Mouse (Mus musculus): ENCODE data around the gene Tcta. TPM values are rescaled to one million over a fixed set of nuclear protein-coding genes. Genes with fewer than 3 reads are reported as not detected.
"Not testable (repeated sequence)": the region's sequence is repeated elsewhere in the genome, so short reads cannot be mapped to it uniquely, and the experiment has no call there.

The Tcta gene
- total RNA-seq, 2 experiments from 2014 or later: 30.3 to 32.0 TPM

DNA sequence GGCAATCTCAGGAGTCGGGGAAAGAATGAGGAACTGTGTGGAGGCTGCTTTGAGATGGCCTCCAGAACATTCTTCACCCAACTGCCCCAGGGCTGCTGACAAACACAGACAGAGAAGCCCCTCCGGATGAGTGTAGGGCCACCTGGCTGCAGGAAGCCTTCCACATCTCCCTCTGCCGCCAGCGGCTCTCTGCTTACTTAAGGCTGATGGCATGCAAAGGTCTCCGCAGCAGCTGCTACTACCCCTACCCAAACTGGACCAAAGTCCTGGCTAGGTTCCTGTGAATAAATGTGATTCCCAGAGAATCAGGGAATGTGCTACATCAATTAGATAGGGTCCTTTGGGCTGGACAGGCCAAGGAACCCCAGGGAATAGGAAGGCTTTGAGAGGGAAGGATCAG is 33.3 kb downstream of the Tcta start:
- no peak for DNase-seq (ENCODE audit: low spot score in 2 of 2)

DNA sequence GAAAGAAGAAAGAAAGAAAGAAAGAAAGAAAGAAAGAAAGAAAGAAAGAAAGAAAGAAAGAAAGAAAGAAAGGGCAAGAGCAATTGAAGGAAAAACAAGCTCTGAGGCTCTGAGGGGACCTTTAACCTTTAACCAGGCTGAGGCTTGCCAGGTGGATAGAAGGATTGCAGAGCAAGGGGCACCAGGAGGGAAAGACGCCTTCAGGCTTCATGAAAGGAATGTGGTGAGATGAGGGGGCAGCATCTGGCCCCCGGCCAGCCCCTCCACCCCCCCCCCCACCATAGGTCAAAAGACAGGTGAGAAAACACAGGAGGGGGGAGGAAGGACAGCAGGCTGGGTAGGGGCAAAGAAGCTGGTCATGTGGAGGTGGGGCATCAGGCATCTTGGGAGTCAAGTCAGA is 34.0 kb downstream of the Tcta start:
- DNase-seq (ENCODE audit: low spot score in 2 of 2): no peak

GRCm38 (mm10) chr9:108268701-108269100 is 37.3 kb downstream of the Tcta start:
- not testable (repeated sequence) for DNase-seq (ENCODE audit: low spot score in 2 of 2)

DNA sequence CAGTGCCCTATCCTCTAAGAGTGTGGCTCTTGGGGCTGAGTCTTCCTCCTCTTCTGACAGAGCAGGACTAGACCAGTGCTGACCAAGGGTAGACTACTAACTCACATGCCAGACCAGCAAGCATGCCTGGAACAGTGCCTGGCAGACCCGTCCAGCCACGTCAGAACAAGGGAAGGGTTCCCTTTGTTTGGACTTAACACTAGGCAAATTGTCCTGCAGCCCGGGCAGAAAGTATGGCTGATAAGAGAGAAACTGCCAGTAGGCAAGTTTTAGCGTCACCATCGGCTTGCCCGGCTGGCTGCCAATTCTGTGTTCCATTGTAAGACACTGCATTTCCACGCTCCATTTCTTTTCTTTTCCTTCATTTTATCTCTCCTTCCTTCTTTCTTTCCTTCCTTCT is 38.3 kb downstream of the Tcta start:
- DNase-seq (ENCODE audit: low spot score in 2 of 2): no peak

DNA sequence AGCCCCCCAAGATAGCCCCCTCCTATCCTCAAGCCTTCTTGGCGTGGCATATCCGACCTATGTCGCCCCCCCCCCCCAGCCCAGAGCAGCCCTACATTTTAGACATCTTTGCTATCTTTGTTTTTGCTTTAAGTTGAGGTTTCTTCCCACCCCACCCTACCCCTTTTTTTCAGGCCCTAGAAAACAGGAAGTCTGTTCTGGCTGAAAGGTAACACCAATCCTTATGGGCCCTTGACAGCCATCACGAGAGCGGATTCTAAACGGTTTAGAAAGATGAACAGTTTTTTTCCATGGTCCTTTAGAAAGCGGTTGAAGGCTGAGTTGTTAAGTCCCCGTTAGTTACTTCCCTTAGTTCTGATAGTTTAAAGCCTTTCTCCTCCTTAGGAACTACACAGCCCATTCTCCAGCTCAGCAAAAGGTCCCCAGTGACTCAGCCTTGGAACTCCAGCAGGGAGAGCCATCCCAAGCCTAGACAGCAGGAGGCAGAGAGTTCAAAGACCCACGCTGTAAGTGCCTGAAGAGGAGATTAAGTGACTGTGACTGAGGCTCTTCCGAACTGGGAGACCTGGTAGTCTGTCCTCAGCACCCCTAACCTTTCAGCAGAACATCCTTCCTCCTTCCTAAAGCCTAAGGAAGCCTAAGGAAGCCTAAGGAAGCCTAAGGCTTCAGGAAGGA is 39.6 kb downstream of the Tcta start:
- DNase-seq (ENCODE audit: low spot score in 2 of 2): no peak

GRCm38 (mm10) chr9:108264191-108264921 is 41.6 kb downstream of the Tcta start:
- no peak for DNase-seq (ENCODE audit: low spot score in 2 of 2)

GRCm38 (mm10) chr9:108263690-108264190 is 42.2 kb downstream of the Tcta start, which contains the start of gene Dag1:
Gene Dag1 (minus strand): TSS chr9:108263958.
- peak; percentile 98 to 99 for DNase-seq (ENCODE audit: low spot score in 2 of 2)

- peak; percentile 34 to 45 for DNase-seq (ENCODE audit: low spot score in 2 of 2)
Observed at GRCm38 (mm10) chr9:108263131-108263681, 42.8 kb downstream of the Tcta start.

- DNase-seq (ENCODE audit: low spot score in 2 of 2): no peak
Observed at GRCm38 (mm10) chr9:108262494-108263049, 43.4 kb downstream of the Tcta start.

DNA sequence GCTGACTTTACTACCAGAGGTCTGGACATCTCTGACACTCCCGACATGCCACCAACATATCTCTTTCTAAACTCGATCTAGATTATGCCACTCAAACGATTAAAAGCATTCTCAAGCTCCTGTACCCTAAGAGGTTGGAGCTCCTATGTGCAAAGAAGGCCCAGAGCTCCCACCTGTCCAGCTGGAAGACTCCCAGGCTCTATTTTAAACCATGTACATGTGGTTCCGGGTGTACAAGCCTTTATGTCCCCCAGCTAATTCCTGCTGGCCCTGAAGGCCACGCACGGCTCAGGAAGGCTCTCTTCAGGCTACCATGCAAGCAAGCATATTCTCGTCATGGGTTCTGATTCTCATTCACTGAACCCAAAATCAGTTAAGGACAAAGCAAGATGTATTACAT is 44.1 kb downstream of the Tcta start:
- DNase-seq (ENCODE audit: low spot score in 2 of 2): no peak

- no peak for DNase-seq (ENCODE audit: low spot score in 2 of 2)
Observed at GRCm38 (mm10) chr9:108260526-108260925, 45.4 kb downstream of the Tcta start.

Other genes with a start within 250 kb of the Tcta start
- not detected for gene Mst1, start 225.7 kb downstream of the Tcta start, total RNA-seq (2021)
- gene Rnf123, start 222.8 kb downstream of the Tcta start, total RNA-seq (2021): 10 to 100 TPM; 83.8 to 86.7 TPM
- 10 to 100 TPM; 29.2 to 32.2 TPM for gene Apeh, start 211.6 kb downstream of the Tcta start, total RNA-seq (2021)
- gene Bsn, start 115.8 kb downstream of the Tcta start, total RNA-seq (2021): 100 to 1,000 TPM; 243 to 246 TPM
- 10 to 100 TPM; 79.2 to 85.8 TPM for gene Dag1, start 42.2 kb downstream of the Tcta start, total RNA-seq (2021)
- gene Nicn1, start 15.7 kb downstream of the Tcta start, total RNA-seq (2021): 100 to 1,000 TPM; 140 to 145 TPM
- 10 to 100 TPM; 29.8 to 32.8 TPM for gene Amt, start 9.3 kb downstream of the Tcta start, total RNA-seq (2021)
- 100 to 1,000 TPM; 159 to 170 TPM for gene Rhoa, start within 50 bp of the Tcta start, total RNA-seq (2021)
- 100 to 1,000 TPM in 1 of 2 experiments, 10 to 100 TPM in 1; 99.8 to 110 TPM for gene Gpx1, start 32.7 kb upstream of the Tcta start, total RNA-seq (2021)
- gene Usp4, start 41.7 kb upstream of the Tcta start, total RNA-seq (2021): 100 to 1,000 TPM; 123 to 125 TPM
- gene 1700102P08Rik, start 86.6 kb upstream of the Tcta start, total RNA-seq (2021): 1 to 10 TPM; 3.4 to 3.8 TPM
- gene Ccdc36, start 122.3 kb upstream of the Tcta start, total RNA-seq (2021): under 1 TPM; 0.23 TPM
- gene BC048562, start 130.3 kb upstream of the Tcta start, total RNA-seq (2021): not detected
- gene Ccdc71, start 154.4 kb upstream of the Tcta start, total RNA-seq (2021): 10 to 100 TPM; 37.9 to 39.9 TPM
- 10 to 100 TPM; 40.3 to 44.7 TPM for gene Klhdc8b, start 155.4 kb upstream of the Tcta start, total RNA-seq (2021)
- gene Lamb2, start 173.6 kb upstream of the Tcta start, total RNA-seq (2021): 10 to 100 TPM; 27.0 to 37.8 TPM
- 100 to 1,000 TPM; 139 to 142 TPM for gene Usp19, start 184.4 kb upstream of the Tcta start, total RNA-seq (2021)
- gene Qars, start 201.5 kb upstream of the Tcta start, total RNA-seq (2021): 10 to 100 TPM; 72.7 to 77.7 TPM
- 100 to 1,000 TPM; 140 TPM for gene Qrich1, start 210.6 kb upstream of the Tcta start, total RNA-seq (2021)